Mouse (Mus musculus) hindbrain, embryonic 14.5 days (tissue): Measurements from ENCODE around the gene Zwint. TPM values are rescaled to one million over a fixed set of nuclear protein-coding genes. Genes with fewer than 3 reads are reported as not detected.

Experiments
- ATAC-seq: fragments of 200-750 bp; cut with Nextera tagmentation; 2 replicates; pipeline ENCODE4 v1.8.0; 2017; ENCODE audit warnings: moderate number of reproducible peaks, mild to moderate bottlenecking, moderate TSS enrichment, moderate library complexity; ENCODE audit not compliant: low FRiP score
- DNase-seq: peaks from one replicate; pipeline ENCODE4 v3.0.0-alpha.2; 2015; ENCODE audit warnings: low spot score
- H3K27ac ChIP-seq: fragments of 300-500 bp; sonication (generic); 2 replicates; pipeline ENCODE4 v1.5.1; 2014; ENCODE audit warnings: mild to moderate bottlenecking, moderate library complexity
- H3K27me3 ChIP-seq: fragments of 300-500 bp; sonication (generic); 2 replicates; pipeline ENCODE4 v1.6.1; 2014; ENCODE audit warnings: mild to moderate bottlenecking, low read length, mixed read lengths; ENCODE audit not compliant: control insufficient read depth, insufficient read depth
- H3K36me3 ChIP-seq: fragments of 300-500 bp; sonication (generic); replicated peaks from 2 replicates; pipeline ENCODE4 v1.6.1; 2014; ENCODE audit not compliant: control insufficient read depth, insufficient read depth
- H3K4me1 ChIP-seq: fragments of 300-500 bp; sonication (generic); replicated peaks from 2 replicates; pipeline ENCODE4 v1.6.1; 2014; ENCODE audit warnings: antibody characterized with exemption, low read length, mixed read lengths; ENCODE audit not compliant: control insufficient read depth, insufficient read depth
- H3K4me2 ChIP-seq: fragments of 300-500 bp; sonication (generic); replicated peaks from 2 replicates; pipeline ENCODE4 v1.6.1; 2014; ENCODE audit warnings: mild to moderate bottlenecking, moderate library complexity
- H3K4me3 ChIP-seq: fragments of 300-500 bp; sonication (generic); replicated peaks from 2 replicates; pipeline ENCODE4 v1.5.1; 2014; ENCODE audit warnings: mild to moderate bottlenecking, low read length
- H3K9ac ChIP-seq: fragments of 300-500 bp; sonication (generic); 2 replicates; pipeline ENCODE4 v1.6.1; 2014
- H3K9me3 ChIP-seq: fragments of 300-500 bp; sonication (generic); 2 replicates; pipeline ENCODE4 v1.6.1; 2016; ENCODE audit warnings: low read length; ENCODE audit not compliant: control insufficient read depth
- WGBS: fragments of 180-500 bp; shearing (Covaris S2); extraction: QIAGEN DNeasy Blood & Tissue Kit; methylation state at CpG from one replicate; pipeline ENCODE4 v1.1.7; 2014; 5-methylcytosine and 5-hydroxymethylcytosine counted together
- polyA plus RNA-seq: library from polyadenylated mRNA; unstranded; fragments of >200 nt; fragmentation: Nextera tagmentation; extraction: Ambion mirVana; gene quantifications from 2 replicates; pipeline ENCODE4 v1.2.1, GENCODE M21; 2014

Zwint gene
- polyA plus RNA-seq: 811 and 934 TPM in 2 replicates

- ATAC-seq (peak; percentile 98), DNase-seq (peak; percentile 98)
- H3K9ac ChIP-seq: peak within 1 kb of the TSS; percentile 85
- peak within 1 kb of the TSS; percentile 66 for H3K4me2 ChIP-seq
- H3K36me3 ChIP-seq: peaks cover 33% of the 10 kb centered on the region
- peaks cover 21% of the 10 kb centered on the region for H3K4me1 ChIP-seq
- WGBS: 2% methylated on average over 36 of the region's 36 CpGs
- H3K9me3 ChIP-seq: no peaks in the 10 kb centered on the region
- peak within 1 kb of the TSS; percentile 95 for H3K27ac ChIP-seq
- H3K4me3 ChIP-seq: peak within 1 kb of the TSS; percentile 75
- H3K27me3 ChIP-seq: no peaks in the 10 kb centered on the region
Observed at GRCm38 (mm10) chr10:72654270-72655016, at the start of gene Zwint. Gene Zwint (plus strand): TSS chr10:72654845.

GRCm38 (mm10) chr10:72613125-72613915 is 41.3 kb upstream of the Zwint start:
- WGBS: 91% methylated on average over 5 of the region's 5 CpGs
- Histone ChIP-seq H3K9me3 (no peaks in the 10 kb centered on the region), H3K4me1 (no peaks in the 10 kb centered on the region), H3K9ac (no peak overlapping the region), H3K27me3 (no peaks in the 10 kb centered on the region), H3K27ac (no peak overlapping the region), H3K4me3 (no peak overlapping the region), H3K36me3 (no peaks in the 10 kb centered on the region), H3K4me2 (no peak overlapping the region)
- ATAC-seq (no peak), DNase-seq (no peak)

GRCm38 (mm10) chr10:72616153-72616552 is 38.5 kb upstream of the Zwint start:
- Histone ChIP-seq H3K27me3 (no peaks in the 10 kb centered on the region), H3K4me3 (no peak overlapping the region), H3K27ac (no peak overlapping the region), H3K4me2 (no peak overlapping the region), H3K4me1 (no peaks in the 10 kb centered on the region), H3K9ac (no peak overlapping the region), H3K9me3 (no peaks in the 10 kb centered on the region), H3K36me3 (no peaks in the 10 kb centered on the region)
- no peak for DNase-seq
- 94% methylated on average over 2 of the region's 2 CpGs for WGBS
- ATAC-seq: no peak

GRCm38 (mm10) chr10:72620527-72620926 is 34.1 kb upstream of the Zwint start:
- WGBS: 72% methylated on average over 2 of the region's 2 CpGs
- H3K4me2 ChIP-seq: no peak overlapping the region
- no peak overlapping the region for H3K4me3 ChIP-seq
- no peaks in the 10 kb centered on the region for H3K27me3 ChIP-seq
- H3K36me3 ChIP-seq: no peaks in the 10 kb centered on the region
- no peak overlapping the region for H3K9ac ChIP-seq
- ATAC-seq (no peak), DNase-seq (no peak)
- H3K27ac ChIP-seq: no peak overlapping the region
- no peaks in the 10 kb centered on the region for H3K4me1 ChIP-seq
- no peaks in the 10 kb centered on the region for H3K9me3 ChIP-seq

- DNase-seq (no peak), ATAC-seq (no peak; the same call in 1 of the 2 replicates)
- 57% methylated on average over 8 of the region's 8 CpGs for WGBS
Observed at GRCm38 (mm10) chr10:72623561-72623960, 31.1 kb upstream of the Zwint start.

GRCm38 (mm10) chr10:72634125-72634524 is 20.5 kb upstream of the Zwint start:
- Histone ChIP-seq H3K36me3 (no peaks in the 10 kb centered on the region), H3K27ac (no peak overlapping the region), H3K4me1 (no peaks in the 10 kb centered on the region), H3K27me3 (no peaks in the 10 kb centered on the region), H3K9me3 (no peaks in the 10 kb centered on the region), H3K4me3 (no peak overlapping the region), H3K9ac (no peak overlapping the region), H3K4me2 (no peak overlapping the region)
- 69% methylated on average over 5 of the region's 5 CpGs for WGBS
- DNase-seq (no peak), ATAC-seq (no peak)

More at GRCm38 (mm10) chr10:72623561-72623960, 31.1 kb upstream of the Zwint start:
- Histone ChIP-seq H3K9me3 (no peaks in the 10 kb centered on the region), H3K27ac (no peak overlapping the region), H3K4me2 (no peak overlapping the region), H3K4me3 (no peak overlapping the region), H3K27me3 (no peaks in the 10 kb centered on the region), H3K4me1 (no peaks in the 10 kb centered on the region), H3K9ac (no peak overlapping the region), H3K36me3 (no peaks in the 10 kb centered on the region)

GRCm38 (mm10) chr10:72650867-72651266 is 3.8 kb upstream of the Zwint start:
- Histone ChIP-seq H3K36me3 (no peaks in the 10 kb centered on the region), H3K27me3 (no peaks in the 10 kb centered on the region), H3K9ac (no peak overlapping the region), H3K4me1 (peaks cover 9% of the 10 kb centered on the region), H3K4me2 (peak overlapping the region; percentile 28), H3K27ac (no peak overlapping the region), H3K9me3 (no peaks in the 10 kb centered on the region), H3K4me3 (no peak overlapping the region)
- WGBS: 36% methylated on average over 6 of the region's 6 CpGs
- no peak for DNase-seq
- no peak for ATAC-seq

GRCm38 (mm10) chr10:72653797-72654196 is 848 bp upstream of the Zwint start:
- no peaks in the 10 kb centered on the region for H3K9me3 ChIP-seq
- peak overlapping the region; percentile 58 for H3K9ac ChIP-seq
- H3K4me1 ChIP-seq: peaks cover 21% of the 10 kb centered on the region
- ATAC-seq (no peak), DNase-seq (no peak)
- H3K36me3 ChIP-seq: peaks cover 27% of the 10 kb centered on the region
- H3K4me2 ChIP-seq: peak overlapping the region; percentile 66
- WGBS: 71% methylated on average over 2 of the region's 2 CpGs
- no peak overlapping the region for H3K4me3 ChIP-seq
- peak overlapping the region; percentile 95 for H3K27ac ChIP-seq
- no peaks in the 10 kb centered on the region for H3K27me3 ChIP-seq

- Histone ChIP-seq H3K4me3 (peak overlapping the region; percentile 75), H3K9ac (peak overlapping the region; percentile 85), H3K4me1 (peaks cover 21% of the 10 kb centered on the region), H3K36me3 (peaks cover 38% of the 10 kb centered on the region), H3K27ac (peak overlapping the region; percentile 95), H3K9me3 (no peaks in the 10 kb centered on the region), H3K4me2 (peak overlapping the region; percentile 66), H3K27me3 (no peaks in the 10 kb centered on the region)
- ATAC-seq: peak; percentile 84
- 2% methylated on average over 15 of the region's 15 CpGs for WGBS
- peak; percentile 88 for DNase-seq
Observed at GRCm38 (mm10) chr10:72655017-72655509, 418 bp downstream of the Zwint start.
